Mouse (Mus musculus): ENCODE results near the gene Ldb2. TPM values are rescaled to one million over a fixed set of nuclear protein-coding genes. Genes with fewer than 3 reads are reported as not detected.
A peak's percentile ranks its signal among the peaks of the same experiment; 100 is the strongest.

Gene Ldb2
- polyA plus RNA-seq, 2 experiments = 59.5 to 64.4 TPM

DNA sequence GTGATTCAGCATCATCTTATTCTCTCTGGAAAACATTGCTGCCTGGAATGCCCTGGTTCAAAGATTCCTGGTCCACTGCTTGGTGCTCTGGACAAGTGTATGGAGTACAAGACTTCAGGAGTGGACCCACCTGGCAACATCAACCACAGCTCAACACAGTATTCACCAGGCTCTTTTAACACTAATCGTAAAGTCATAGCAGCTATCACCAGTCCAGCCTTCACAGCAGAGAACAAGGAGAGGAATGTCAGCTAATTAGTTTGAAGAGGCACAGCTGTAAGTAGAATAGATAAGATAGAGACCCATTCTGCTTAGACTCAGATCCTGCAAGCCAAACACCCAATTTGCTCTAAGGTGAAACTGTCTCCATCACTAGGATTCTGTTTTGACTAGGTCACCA, 198.1 kb downstream of the Ldb2 start:
- ATAC-seq (ENCODE audit: low FRiP score, low read depth) = no peak
- Histone ChIP-seq H3K36me3 (ENCODE audit: control insufficient read depth, insufficient read depth, low read length) (no peaks in the 10 kb centered on the region), H3K9me3 (ENCODE audit: control insufficient read depth, low read length) (no peaks in the 10 kb centered on the region), H3K4me1 (ENCODE audit: control insufficient read depth, insufficient read depth, low read length) (no peaks in the 10 kb centered on the region), H3K27me3 (ENCODE audit: control insufficient read depth, insufficient read depth, low read length) (no peaks in the 10 kb centered on the region), H3K27ac (replicated peaks; ENCODE audit: low read depth, low read length) (no peak overlapping the region), H3K9ac (ENCODE audit: low read depth, low read length, severe bottlenecking) (no peak overlapping the region), H3K4me3 (replicated peaks; ENCODE audit: low read length) (no peak overlapping the region), H3K4me2 (replicated peaks; ENCODE audit: low read depth, low read length, severe bottlenecking) (no peak overlapping the region)
- no peak for TF ChIP-seq POLR2A (IDR thresholded peaks at IDR 0.05; ENCODE audit: borderline replicate concordance, extremely low read depth, insufficient read depth, insufficient read length)
- no peak for DNase-seq (ENCODE audit: low spot score)
- 81% methylated on average over 1 of the region's 1 CpGs for WGBS

DNA sequence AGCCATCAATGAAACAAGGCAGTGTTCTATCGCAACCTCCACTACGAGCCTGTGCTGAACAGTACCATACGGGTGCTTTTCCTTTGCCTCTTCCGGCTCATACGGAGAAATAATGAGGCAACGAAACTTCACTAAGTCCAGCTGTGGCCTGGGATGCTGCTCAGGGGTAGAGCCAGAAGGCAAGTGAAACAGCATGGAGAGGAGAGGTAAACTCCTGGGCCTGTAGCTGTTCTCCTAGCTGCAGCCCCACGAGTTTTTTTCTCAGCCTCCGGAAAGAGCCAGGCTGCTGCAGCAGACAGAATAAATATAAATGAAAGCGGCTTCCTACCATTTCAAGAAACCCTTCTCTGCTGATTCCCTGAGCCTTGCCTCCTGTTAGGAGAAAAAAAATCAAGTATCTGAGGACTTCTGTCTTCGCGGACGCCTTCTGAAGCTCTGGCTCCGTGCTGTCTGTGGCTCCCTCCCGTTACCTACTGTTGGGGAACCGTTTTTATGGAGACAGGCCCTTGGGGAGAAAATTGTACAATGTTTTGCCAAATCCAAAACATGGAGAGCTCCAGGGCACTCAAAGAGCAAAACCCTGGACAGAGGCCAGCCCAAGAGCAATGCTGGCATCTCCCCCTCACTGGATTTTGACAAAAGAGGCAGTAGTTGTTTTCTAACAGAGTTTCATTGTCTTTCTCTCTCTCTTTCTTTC, 205.8 kb downstream of the Ldb2 start:
- H3K9ac ChIP-seq (ENCODE audit: low read depth, low read length, severe bottlenecking) = peak overlapping the region; percentile 31; the same call in 1 of the 2 replicates
- no peaks in the 10 kb centered on the region for H3K9me3 ChIP-seq (ENCODE audit: control insufficient read depth, low read length)
- DNase-seq (ENCODE audit: low spot score) (peak; percentile 52), ATAC-seq (ENCODE audit: low FRiP score, low read depth) (peak; percentile 67; the same call in 1 of the 2 replicates)
- no peak for TF ChIP-seq POLR2A (IDR thresholded peaks at IDR 0.05; ENCODE audit: borderline replicate concordance, extremely low read depth, insufficient read depth, insufficient read length)
- 24% methylated on average over 15 of the region's 15 CpGs for WGBS
- no peak overlapping the region; the same call in 1 of the 2 replicates for H3K4me3 ChIP-seq (replicated peaks; ENCODE audit: low read length)
- H3K27me3 ChIP-seq (ENCODE audit: control insufficient read depth, insufficient read depth, low read length) = no peaks in the 10 kb centered on the region
- H3K36me3 ChIP-seq (ENCODE audit: control insufficient read depth, insufficient read depth, low read length) = no peaks in the 10 kb centered on the region
- peaks cover 16% of the 10 kb centered on the region for H3K4me1 ChIP-seq (ENCODE audit: control insufficient read depth, insufficient read depth, low read length)
- H3K27ac ChIP-seq (replicated peaks; ENCODE audit: low read depth, low read length) = peak overlapping the region; percentile 80
- peak overlapping the region; percentile 34 for H3K4me2 ChIP-seq (replicated peaks; ENCODE audit: low read depth, low read length, severe bottlenecking)

DNA sequence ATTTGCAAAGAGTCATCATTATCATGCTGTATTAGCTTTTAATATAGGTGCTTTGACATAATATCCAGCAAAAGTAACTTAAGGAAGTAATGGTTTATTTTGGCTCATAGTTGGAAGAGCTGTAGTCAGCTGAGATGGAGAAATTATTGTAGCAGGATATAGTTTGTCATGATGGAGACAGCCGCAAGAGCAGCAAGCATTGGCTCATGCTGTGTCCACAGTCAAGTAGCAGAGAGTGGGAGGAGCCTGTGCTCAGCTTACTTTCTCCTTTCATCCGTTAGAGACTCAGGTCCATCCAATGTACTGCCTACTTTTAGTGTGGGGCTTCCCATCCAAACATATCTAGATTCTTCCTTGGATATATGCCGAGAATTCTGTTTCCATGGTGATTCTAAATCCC, 208.7 kb downstream of the Ldb2 start:
- no peak for TF ChIP-seq POLR2A (IDR thresholded peaks at IDR 0.05; ENCODE audit: borderline replicate concordance, extremely low read depth, insufficient read depth, insufficient read length)
- no peak for ATAC-seq (ENCODE audit: low FRiP score, low read depth)
- Histone ChIP-seq H3K36me3 (ENCODE audit: control insufficient read depth, insufficient read depth, low read length) (no peaks in the 10 kb centered on the region), H3K4me1 (ENCODE audit: control insufficient read depth, insufficient read depth, low read length) (peaks cover 34% of the 10 kb centered on the region), H3K4me3 (replicated peaks; ENCODE audit: low read length) (no peak overlapping the region), H3K9ac (ENCODE audit: low read depth, low read length, severe bottlenecking) (no peak overlapping the region), H3K27me3 (ENCODE audit: control insufficient read depth, insufficient read depth, low read length) (no peaks in the 10 kb centered on the region), H3K27ac (replicated peaks; ENCODE audit: low read depth, low read length) (no peak overlapping the region), H3K4me2 (replicated peaks; ENCODE audit: low read depth, low read length, severe bottlenecking) (no peak overlapping the region), H3K9me3 (ENCODE audit: control insufficient read depth, low read length) (no peaks in the 10 kb centered on the region)
- DNase-seq (ENCODE audit: low spot score) = no peak
- 92% methylated on average over 3 of the region's 3 CpGs for WGBS

DNA sequence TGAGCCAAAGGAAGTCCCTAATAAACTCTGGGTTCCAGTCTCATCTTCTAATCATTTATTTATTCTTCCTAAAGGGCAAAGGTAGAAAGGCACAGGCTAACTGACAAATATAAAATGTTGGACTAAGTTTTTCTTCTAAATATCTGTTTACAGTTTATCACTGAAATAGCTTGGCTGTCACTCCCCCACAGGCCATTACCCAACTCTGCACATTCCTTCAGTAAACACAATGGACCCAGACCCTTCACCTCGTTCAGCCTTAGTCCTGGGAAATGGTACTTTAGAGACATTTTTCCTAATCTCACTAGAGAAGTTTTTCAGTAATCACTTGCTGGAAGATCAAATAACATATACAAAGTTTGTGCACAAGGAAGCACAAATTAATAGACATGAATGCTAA, 210.2 kb downstream of the Ldb2 start:
- TF ChIP-seq POLR2A (IDR thresholded peaks at IDR 0.05; ENCODE audit: borderline replicate concordance, extremely low read depth, insufficient read depth, insufficient read length) = no peak
- Histone ChIP-seq H3K9ac (ENCODE audit: low read depth, low read length, severe bottlenecking) (no peak overlapping the region), H3K4me1 (ENCODE audit: control insufficient read depth, insufficient read depth, low read length) (peaks cover 39% of the 10 kb centered on the region), H3K27me3 (ENCODE audit: control insufficient read depth, insufficient read depth, low read length) (no peaks in the 10 kb centered on the region), H3K9me3 (ENCODE audit: control insufficient read depth, low read length) (no peaks in the 10 kb centered on the region), H3K27ac (replicated peaks; ENCODE audit: low read depth, low read length) (no peak overlapping the region), H3K4me3 (replicated peaks; ENCODE audit: low read length) (no peak overlapping the region), H3K36me3 (ENCODE audit: control insufficient read depth, insufficient read depth, low read length) (no peaks in the 10 kb centered on the region), H3K4me2 (replicated peaks; ENCODE audit: low read depth, low read length, severe bottlenecking) (no peak overlapping the region)
- DNase-seq (ENCODE audit: low spot score) = no peak
- no peak for ATAC-seq (ENCODE audit: low FRiP score, low read depth)
- 28% methylated on average over 1 of the region's 1 CpGs for WGBS

DNA sequence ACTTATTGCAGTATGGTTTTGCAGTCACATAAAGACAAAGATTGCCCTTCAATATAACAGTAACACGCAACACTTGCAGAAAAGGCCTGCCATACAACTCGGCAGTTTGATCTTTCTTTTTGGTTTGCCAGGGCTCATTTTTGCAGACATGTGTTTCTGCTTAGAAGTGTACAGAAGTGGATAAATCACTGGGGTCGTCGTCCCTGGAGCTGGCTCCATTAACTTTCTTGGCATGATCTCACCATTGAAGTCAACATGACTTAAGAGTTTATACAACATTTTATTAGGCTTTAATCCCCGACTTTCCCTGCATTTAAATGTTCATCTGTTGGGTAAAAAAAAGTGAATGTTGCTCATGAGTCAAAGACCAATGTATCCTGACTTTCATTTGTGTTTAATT, 212.9 kb downstream of the Ldb2 start:
- 19% methylated on average over 5 of the region's 5 CpGs for WGBS
- TF ChIP-seq POLR2A (IDR thresholded peaks at IDR 0.05; ENCODE audit: borderline replicate concordance, extremely low read depth, insufficient read depth, insufficient read length) = no peak
- Histone ChIP-seq H3K27me3 (ENCODE audit: control insufficient read depth, insufficient read depth, low read length) (no peaks in the 10 kb centered on the region), H3K4me3 (replicated peaks; ENCODE audit: low read length) (no peak overlapping the region), H3K9ac (ENCODE audit: low read depth, low read length, severe bottlenecking) (no peak overlapping the region), H3K4me1 (ENCODE audit: control insufficient read depth, insufficient read depth, low read length) (peaks cover 26% of the 10 kb centered on the region), H3K4me2 (replicated peaks; ENCODE audit: low read depth, low read length, severe bottlenecking) (0 out of 2 replicates have a peak overlapping the region, but pooled peaks have one; percentile 1), H3K36me3 (ENCODE audit: control insufficient read depth, insufficient read depth, low read length) (no peaks in the 10 kb centered on the region), H3K9me3 (ENCODE audit: control insufficient read depth, low read length) (no peaks in the 10 kb centered on the region), H3K27ac (replicated peaks; ENCODE audit: low read depth, low read length) (peak overlapping the region; percentile 45)
- ATAC-seq (ENCODE audit: low FRiP score, low read depth) (peak; percentile 89), DNase-seq (ENCODE audit: low spot score) (peak; percentile 90)

All from limb, embryonic 14.5 days (tissue).